Mouse (Mus musculus) liver, embryonic 15.5 days (tissue): Measurements from ENCODE around the gene Rab4a. TPM values are rescaled to one million over a fixed set of nuclear protein-coding genes. Genes with fewer than 3 reads are reported as not detected.
A peak's percentile ranks its signal among the peaks of the same experiment; 100 is the strongest.

Experiments
- ATAC-seq: fragments of 200-750 bp; cut with Nextera tagmentation; 2 replicates; pipeline ENCODE4 v1.8.0; 2017; ENCODE audit warnings: moderate number of reproducible peaks, mild to moderate bottlenecking, moderate library complexity; ENCODE audit not compliant: insufficient read depth
- H3K27ac ChIP-seq: fragments of 300-500 bp; sonication (generic); replicated peaks from 2 replicates; pipeline ENCODE4 v1.5.1; 2015; ENCODE audit warnings: mild to moderate bottlenecking, inconsistent platforms
- H3K27me3 ChIP-seq: fragments of 300-500 bp; sonication (generic); 2 replicates; pipeline ENCODE4 v1.6.1; 2015; ENCODE audit warnings: mild to moderate bottlenecking, inconsistent platforms
- H3K36me3 ChIP-seq: fragments of 300-500 bp; sonication (generic); replicated peaks from 2 replicates; pipeline ENCODE4 v1.6.1; 2015; ENCODE audit warnings: moderate library complexity, mild to moderate bottlenecking, inconsistent platforms
- H3K4me1 ChIP-seq: fragments of 300-500 bp; sonication (generic); replicated peaks from 2 replicates; pipeline ENCODE4 v1.6.1; 2015; ENCODE audit warnings: inconsistent platforms
- H3K4me2 ChIP-seq: fragments of 300-500 bp; sonication (generic); 2 replicates; pipeline ENCODE4 v1.6.1; 2015; ENCODE audit warnings: moderate library complexity, mild to moderate bottlenecking, inconsistent platforms
- H3K4me3 ChIP-seq: fragments of 300-500 bp; sonication (generic); replicated peaks from 2 replicates; pipeline ENCODE4 v1.5.1; 2015; ENCODE audit warnings: mild to moderate bottlenecking, inconsistent platforms
- H3K9ac ChIP-seq: fragments of 300-500 bp; sonication (generic); 2 replicates; pipeline ENCODE4 v1.6.1; 2015; ENCODE audit warnings: moderate library complexity, mild to moderate bottlenecking, inconsistent platforms
- H3K9me3 ChIP-seq: fragments of 300-500 bp; sonication (generic); replicated peaks from 2 replicates; pipeline ENCODE4 v1.6.1; 2016; ENCODE audit warnings: inconsistent platforms
- WGBS: fragments of 180-500 bp; shearing (Covaris S2); methylation state at CpG from one replicate; pipeline ENCODE4 v1.1.7; 2015; ENCODE audit warnings: mixed read lengths; ENCODE audit not compliant: insufficient replicate concordance; 5-methylcytosine and 5-hydroxymethylcytosine counted together
- polyA plus RNA-seq: library from polyadenylated mRNA; unstranded; fragments of >200 nt; fragmentation: Nextera tagmentation; extraction: Ambion mirVana; gene quantifications from 2 replicates; pipeline ENCODE4 v1.2.1, GENCODE M21; 2015

Gene Rab4a
- polyA plus RNA-seq, 1 experiment from 2014 or later, result 28.8 TPM

GRCm38 (mm10) chr8:123768492-123769356 lies 37.1 kb upstream of the Rab4a start:
- H3K4me1 ChIP-seq, result no peaks in the 10 kb centered on the region

GRCm38 (mm10) chr8:123773468-123773867 lies 32.3 kb upstream of the Rab4a start:
- 60% methylated on average over 12 of the region's 12 CpGs for WGBS

More at GRCm38 (mm10) chr8:123768492-123769356, 37.1 kb upstream of the Rab4a start:
- H3K27ac ChIP-seq, result no peak overlapping the region
- H3K9ac ChIP-seq, result no peak overlapping the region
- H3K27me3 ChIP-seq, result no peaks in the 10 kb centered on the region; the same call in 1 of the 2 replicates
- 50% methylated on average over 16 of the region's 16 CpGs for WGBS
- no peaks in the 10 kb centered on the region for H3K36me3 ChIP-seq
- ATAC-seq, result no peak
- H3K9me3 ChIP-seq, result no peaks in the 10 kb centered on the region
- H3K4me2 ChIP-seq, result no peak overlapping the region
- no peak overlapping the region for H3K4me3 ChIP-seq

GRCm38 (mm10) chr8:123774491-123774890 lies 31.3 kb upstream of the Rab4a start:
- 97% methylated on average over 1 of the region's 1 CpGs for WGBS
- H3K4me3 ChIP-seq, result no peak overlapping the region
- no peaks in the 10 kb centered on the region for H3K9me3 ChIP-seq
- ATAC-seq, result no peak
- H3K4me2 ChIP-seq, result no peak overlapping the region
- no peaks in the 10 kb centered on the region for H3K27me3 ChIP-seq
- H3K4me1 ChIP-seq, result no peaks in the 10 kb centered on the region
- no peaks in the 10 kb centered on the region for H3K36me3 ChIP-seq
- no peak overlapping the region for H3K9ac ChIP-seq
- no peak overlapping the region for H3K27ac ChIP-seq

More at GRCm38 (mm10) chr8:123773468-123773867, 32.3 kb upstream of the Rab4a start:
- no peak overlapping the region for H3K4me3 ChIP-seq
- no peaks in the 10 kb centered on the region for H3K27me3 ChIP-seq
- ATAC-seq, result no peak
- H3K9me3 ChIP-seq, result no peaks in the 10 kb centered on the region
- no peak overlapping the region for H3K9ac ChIP-seq
- no peak overlapping the region for H3K4me2 ChIP-seq
- no peak overlapping the region for H3K27ac ChIP-seq
- no peaks in the 10 kb centered on the region for H3K36me3 ChIP-seq
- no peaks in the 10 kb centered on the region for H3K4me1 ChIP-seq

- no peak for ATAC-seq
- no peak overlapping the region for H3K4me3 ChIP-seq
- H3K27ac ChIP-seq, result no peak overlapping the region
- WGBS, result 40% methylated on average over 7 of the region's 7 CpGs
- H3K9ac ChIP-seq, result no peak overlapping the region
- peaks cover 5% of the 10 kb centered on the region; the same call in 1 of the 2 replicates for H3K27me3 ChIP-seq
- H3K36me3 ChIP-seq, result no peaks in the 10 kb centered on the region
- H3K4me1 ChIP-seq, result no peaks in the 10 kb centered on the region
- H3K4me2 ChIP-seq, result no peak overlapping the region
- no peaks in the 10 kb centered on the region for H3K9me3 ChIP-seq
Observed at GRCm38 (mm10) chr8:123777319-123777718, 28.5 kb upstream of the Rab4a start.

GRCm38 (mm10) chr8:123780471-123780870 lies 25.3 kb upstream of the Rab4a start:
- Histone ChIP-seq H3K36me3 (no peaks in the 10 kb centered on the region), H3K27ac (no peak overlapping the region), H3K4me2 (no peak overlapping the region), H3K27me3 (peaks cover 5% of the 10 kb centered on the region; the same call in 1 of the 2 replicates), H3K9ac (no peak overlapping the region), H3K4me1 (0 out of 2 replicates have a peak, but pooled peaks cover 4% of the 10 kb centered on the region), H3K9me3 (no peaks in the 10 kb centered on the region), H3K4me3 (no peak overlapping the region)
- WGBS, result 43% methylated on average over 3 of the region's 3 CpGs
- no peak for ATAC-seq

GRCm38 (mm10) chr8:123781256-123781655 lies 24.5 kb upstream of the Rab4a start:
- H3K4me2 ChIP-seq, result no peak overlapping the region
- H3K27me3 ChIP-seq, result peaks cover 5% of the 10 kb centered on the region; the same call in 1 of the 2 replicates
- no peak overlapping the region for H3K4me3 ChIP-seq
- no peaks in the 10 kb centered on the region for H3K9me3 ChIP-seq
- no peaks in the 10 kb centered on the region for H3K36me3 ChIP-seq
- 46% methylated on average over 8 of the region's 8 CpGs for WGBS
- 0 out of 2 replicates have a peak, but pooled peaks cover 4% of the 10 kb centered on the region for H3K4me1 ChIP-seq
- no peak overlapping the region for H3K9ac ChIP-seq
- ATAC-seq, result no peak
- H3K27ac ChIP-seq, result no peak overlapping the region

GRCm38 (mm10) chr8:123783525-123784249 lies 22.1 kb upstream of the Rab4a start:
- Histone ChIP-seq H3K4me3 (no peak overlapping the region), H3K4me2 (no peak overlapping the region), H3K9me3 (no peaks in the 10 kb centered on the region), H3K9ac (no peak overlapping the region), H3K4me1 (peaks cover 10% of the 10 kb centered on the region), H3K36me3 (no peaks in the 10 kb centered on the region), H3K27ac (no peak overlapping the region), H3K27me3 (peaks cover 5% of the 10 kb centered on the region)
- 3% methylated on average over 6 of the region's 6 CpGs for WGBS
- ATAC-seq, result peak; percentile 60

- 73% methylated on average over 6 of the region's 6 CpGs for WGBS
- Histone ChIP-seq H3K4me2 (no peak overlapping the region), H3K4me3 (no peak overlapping the region), H3K9ac (no peak overlapping the region), H3K36me3 (no peaks in the 10 kb centered on the region), H3K9me3 (no peaks in the 10 kb centered on the region), H3K27ac (no peak overlapping the region), H3K27me3 (peaks cover 3% of the 10 kb centered on the region), H3K4me1 (peaks cover 10% of the 10 kb centered on the region)
- no peak for ATAC-seq
Observed at GRCm38 (mm10) chr8:123786166-123786565, 19.6 kb upstream of the Rab4a start.

GRCm38 (mm10) chr8:123786644-123787043 lies 19.1 kb upstream of the Rab4a start:
- WGBS, result 42% methylated on average over 6 of the region's 6 CpGs
- no peak for ATAC-seq

GRCm38 (mm10) chr8:123787254-123787897 lies 18.4 kb upstream of the Rab4a start:
- H3K27me3 ChIP-seq, result no peaks in the 10 kb centered on the region; the same call in 1 of the 2 replicates
- no peak overlapping the region for H3K27ac ChIP-seq
- H3K9ac ChIP-seq, result no peak overlapping the region
- ATAC-seq, result no peak
- whole genome bisulfite sequencing, result 19% methylated on average over 21 of the region's 21 CpGs
- H3K36me3 ChIP-seq, result no peaks in the 10 kb centered on the region
- peak overlapping the region; percentile 48 for H3K4me2 ChIP-seq
- H3K9me3 ChIP-seq, result no peaks in the 10 kb centered on the region
- peaks cover 10% of the 10 kb centered on the region for H3K4me1 ChIP-seq
- peak overlapping the region; percentile 2; the same call in 1 of the 2 replicates for H3K4me3 ChIP-seq

More at GRCm38 (mm10) chr8:123786644-123787043, 19.1 kb upstream of the Rab4a start:
- Histone ChIP-seq H3K4me1 (peaks cover 10% of the 10 kb centered on the region), H3K9ac (no peak overlapping the region), H3K9me3 (no peaks in the 10 kb centered on the region), H3K4me3 (no peak overlapping the region), H3K36me3 (no peaks in the 10 kb centered on the region), H3K27me3 (no peaks in the 10 kb centered on the region; the same call in none of the 2 replicates), H3K27ac (no peak overlapping the region), H3K4me2 (no peak overlapping the region)
